Mouse (Mus musculus): ENCODE data around the gene Adh5. TPM values are rescaled to one million over a fixed set of nuclear protein-coding genes. Genes with fewer than 3 reads are reported as not detected.
A peak's percentile ranks its signal among the peaks of the same experiment; 100 is the strongest.

The Adh5 gene
- 100 to 1,000 TPM; 108 to 113 TPM for total RNA-seq (2021)

GRCm38 (mm10) chr3:138442612-138443464 is at the start of gene Adh5:
TSS of gene Adh5 (plus strand) at chr3:138443093.
- DNase-seq, result peak; percentile 95

GRCm38 (mm10) chr3:138404872-138405271 is 38.0 kb upstream of the Adh5 start:
- no peak for DNase-seq

GRCm38 (mm10) chr3:138405341-138405740 is 37.6 kb upstream of the Adh5 start:
- DNase-seq, result peak; percentile 61

GRCm38 (mm10) chr3:138405840-138406239 is 37.1 kb upstream of the Adh5 start:
- DNase-seq, result no peak

GRCm38 (mm10) chr3:138407920-138408319 is 35.0 kb upstream of the Adh5 start:
- no peak for DNase-seq

- DNase-seq, result no peak
Observed at GRCm38 (mm10) chr3:138409585-138409984, 33.3 kb upstream of the Adh5 start.

GRCm38 (mm10) chr3:138410211-138410610 is 32.7 kb upstream of the Adh5 start:
- DNase-seq, result no peak

- no peak for DNase-seq
Observed at GRCm38 (mm10) chr3:138415121-138415690, 27.7 kb upstream of the Adh5 start, which contains the start of gene Adh4. TSS of gene Adh4 (plus strand) at chr3:138415466.

GRCm38 (mm10) chr3:138419369-138419768 is 23.5 kb upstream of the Adh5 start:
- DNase-seq, result no peak

- no peak for DNase-seq
Observed at GRCm38 (mm10) chr3:138420385-138420784, 22.5 kb upstream of the Adh5 start.

GRCm38 (mm10) chr3:138423664-138424063 is 19.2 kb upstream of the Adh5 start:
- no peak for DNase-seq

GRCm38 (mm10) chr3:138424247-138424646 is 18.6 kb upstream of the Adh5 start:
- no peak for DNase-seq

GRCm38 (mm10) chr3:138430360-138430976 is 12.4 kb upstream of the Adh5 start:
- no peak for DNase-seq

GRCm38 (mm10) chr3:138431835-138432234 is 11.1 kb upstream of the Adh5 start:
- no peak for DNase-seq

GRCm38 (mm10) chr3:138438716-138439115 is 4.2 kb upstream of the Adh5 start:
- DNase-seq, result no peak

- DNase-seq, result no peak
Observed at GRCm38 (mm10) chr3:138442203-138442602, 690 bp upstream of the Adh5 start.

- no peak for DNase-seq
Observed at GRCm38 (mm10) chr3:138443465-138443771, 525 bp downstream of the Adh5 start.

- no peak for DNase-seq
Observed at GRCm38 (mm10) chr3:138448077-138448860, 5.4 kb downstream of the Adh5 start.

- no peak for DNase-seq
Observed at GRCm38 (mm10) chr3:138452169-138452568, 9.3 kb downstream of the Adh5 start.

GRCm38 (mm10) chr3:138454234-138454633 is 11.3 kb downstream of the Adh5 start:
- no peak for DNase-seq

GRCm38 (mm10) chr3:138454711-138455435 is 12.0 kb downstream of the Adh5 start:
- no peak for DNase-seq

GRCm38 (mm10) chr3:138458441-138458840 is 15.5 kb downstream of the Adh5 start:
- no peak for DNase-seq
